Comparison of ENCODE assay signal across 1 mouse cellular context in the genomic region with DNA sequence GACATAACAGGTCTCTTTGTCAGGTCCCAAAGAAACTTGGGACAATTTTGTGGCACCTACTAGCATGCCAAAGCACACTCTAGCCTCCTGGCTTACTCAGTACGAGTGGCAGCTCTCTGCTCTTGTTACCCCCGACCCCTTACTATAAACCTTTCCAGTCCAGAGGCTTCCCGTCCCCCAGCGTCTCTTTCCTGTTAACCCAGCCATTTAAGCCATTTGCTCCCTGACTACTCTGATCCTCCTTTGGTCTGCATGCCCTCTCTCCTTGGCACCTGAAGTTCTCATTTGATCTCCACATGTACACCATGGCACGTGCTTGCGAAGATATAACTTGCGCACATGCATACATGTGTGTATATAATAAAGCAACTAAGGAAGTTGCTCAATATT.
A peak's percentile ranks its signal among the peaks of the same experiment; 100 is the strongest.
TF ChIP-seq lines count a peak whose summit lies in the region.

No protein-coding gene starts in this region.

TF ChIP-seq in CH12.LX, 34 proteins besides CTCF, POLR2A, EP300 and RAD21:
- TF ChIP-seq MYC (IDR thresholded peaks at IDR 0.05; ENCODE audit: low read depth, low read length) (0 out of 2 replicates have a peak, but pooled peaks have one; percentile 19), CHD1 (IDR thresholded peaks at IDR 0.05; ENCODE audit: low read depth, low read length) (no peak), USF1 (IDR thresholded peaks at IDR 0.05; ENCODE audit: low read depth, low read length) (no peak), UBTF (IDR thresholded peaks at IDR 0.05; ENCODE audit: low read depth, low read length) (no peak), BHLHE40 (IDR thresholded peaks at IDR 0.05; ENCODE audit: low read depth, low read length) (0 out of 2 replicates have a peak, but pooled peaks have one; percentile 25)
